Mouse (Mus musculus) hindbrain, embryonic 13.5 days (tissue): ENCODE results near the gene Alcam. TPM values are rescaled to one million over a fixed set of nuclear protein-coding genes. Genes with fewer than 3 reads are reported as not detected.

Experiments
- ATAC-seq: fragments of 200-750 bp; cut with Nextera tagmentation; 2 replicates; pipeline ENCODE4 v1.8.0; 2017; ENCODE audit warnings: moderate TSS enrichment; ENCODE audit not compliant: low FRiP score
- H3K27ac ChIP-seq: fragments of 300-500 bp; sonication (generic); 2 replicates; pipeline ENCODE4 v1.5.1; 2015; ENCODE audit warnings: inconsistent platforms, mild to moderate bottlenecking, moderate library complexity
- H3K27me3 ChIP-seq: fragments of 300-500 bp; sonication (generic); 2 replicates; pipeline ENCODE4 v1.6.1; 2015; ENCODE audit warnings: mild to moderate bottlenecking, inconsistent platforms
- H3K36me3 ChIP-seq: fragments of 300-500 bp; sonication (generic); 2 replicates; pipeline ENCODE4 v1.6.1; 2015; ENCODE audit warnings: mild to moderate bottlenecking, inconsistent platforms
- H3K4me1 ChIP-seq: fragments of 300-500 bp; sonication (generic); replicated peaks from 2 replicates; pipeline ENCODE4 v1.6.1; 2015; ENCODE audit warnings: inconsistent platforms
- H3K4me2 ChIP-seq: fragments of 300-500 bp; sonication (generic); 2 replicates; pipeline ENCODE4 v1.6.1; 2015; ENCODE audit warnings: inconsistent platforms, mild to moderate bottlenecking, moderate library complexity
- H3K4me3 ChIP-seq: fragments of 300-500 bp; sonication (generic); 2 replicates; pipeline ENCODE4 v1.5.1; 2015; ENCODE audit warnings: mild to moderate bottlenecking, inconsistent platforms
- H3K9ac ChIP-seq: fragments of 300-500 bp; sonication (generic); 2 replicates; pipeline ENCODE4 v1.6.1; 2015; ENCODE audit warnings: mild to moderate bottlenecking, inconsistent platforms
- H3K9me3 ChIP-seq: fragments of 300-500 bp; sonication (generic); 2 replicates; pipeline ENCODE4 v1.6.1; 2016; ENCODE audit warnings: inconsistent platforms
- WGBS: fragments of 180-500 bp; shearing (Covaris S2); methylation state at CpG from one replicate; pipeline ENCODE4 v1.1.7; 2015; 5-methylcytosine and 5-hydroxymethylcytosine counted together
- polyA plus RNA-seq: library from polyadenylated mRNA; unstranded; fragments of >200 nt; fragmentation: Nextera tagmentation; extraction: Ambion mirVana; gene quantifications from 2 replicates; pipeline ENCODE4 v1.2.1, GENCODE M21; 2015

The Alcam gene
- polyA plus RNA-seq: 18.6 and 23.0 TPM in 2 replicates

GRCm38 (mm10) chr16:52453971-52454514 lies at the start of gene Alcam:
Gene Alcam (minus strand): TSS chr16:52454074.
- WGBS: 2% methylated on average over 14 of the region's 14 CpGs
- no peak for ATAC-seq
- H3K27me3 ChIP-seq: peaks cover 6% of the 10 kb centered on the region; the same call in 1 of the 2 replicates
- peak within 1 kb of the TSS; percentile 59 for H3K4me3 ChIP-seq
- peak within 1 kb of the TSS; percentile 84 for H3K4me2 ChIP-seq
- peaks cover 38% of the 10 kb centered on the region for H3K4me1 ChIP-seq
- peak within 1 kb of the TSS; percentile 64 for H3K27ac ChIP-seq
- no peaks in the 10 kb centered on the region for H3K36me3 ChIP-seq
- peak within 1 kb of the TSS; percentile 77 for H3K9ac ChIP-seq
- no peaks in the 10 kb centered on the region for H3K9me3 ChIP-seq

- no peak overlapping the region for H3K4me2 ChIP-seq
- no peak overlapping the region for H3K27ac ChIP-seq
- no peaks in the 10 kb centered on the region for H3K36me3 ChIP-seq
- H3K4me1 ChIP-seq: no peaks in the 10 kb centered on the region
- no peak overlapping the region for H3K4me3 ChIP-seq
- no peak for ATAC-seq
- no peaks in the 10 kb centered on the region for H3K27me3 ChIP-seq
- H3K9me3 ChIP-seq: no peaks in the 10 kb centered on the region
- WGBS: 78% methylated on average over 4 of the region's 4 CpGs
- no peak overlapping the region for H3K9ac ChIP-seq
These were observed 45.0 kb upstream of the Alcam start for GRCm38 (mm10) chr16:52498757-52499335.

GRCm38 (mm10) chr16:52490542-52490941 lies 36.7 kb upstream of the Alcam start:
- no peaks in the 10 kb centered on the region for H3K36me3 ChIP-seq
- H3K9ac ChIP-seq: no peak overlapping the region
- no peak overlapping the region for H3K27ac ChIP-seq
- H3K4me3 ChIP-seq: no peak overlapping the region
- 86% methylated on average over 1 of the region's 1 CpGs for WGBS
- no peaks in the 10 kb centered on the region for H3K9me3 ChIP-seq
- H3K4me1 ChIP-seq: no peaks in the 10 kb centered on the region
- no peaks in the 10 kb centered on the region for H3K27me3 ChIP-seq
- no peak overlapping the region for H3K4me2 ChIP-seq
- ATAC-seq: no peak

- H3K4me1 ChIP-seq: no peaks in the 10 kb centered on the region
- H3K27ac ChIP-seq: no peak overlapping the region
- WGBS: 88% methylated on average over 4 of the region's 4 CpGs
- no peaks in the 10 kb centered on the region for H3K36me3 ChIP-seq
- no peaks in the 10 kb centered on the region for H3K27me3 ChIP-seq
- no peak overlapping the region for H3K4me3 ChIP-seq
- no peak for ATAC-seq
- H3K4me2 ChIP-seq: no peak overlapping the region
- H3K9me3 ChIP-seq: no peaks in the 10 kb centered on the region
- no peak overlapping the region for H3K9ac ChIP-seq
These were observed 20.4 kb upstream of the Alcam start for GRCm38 (mm10) chr16:52474235-52474634.

GRCm38 (mm10) chr16:52473089-52473488 lies 19.2 kb upstream of the Alcam start:
- H3K4me3 ChIP-seq: no peak overlapping the region
- no peak overlapping the region for H3K9ac ChIP-seq
- ATAC-seq: no peak
- no peak overlapping the region for H3K27ac ChIP-seq
- H3K36me3 ChIP-seq: no peaks in the 10 kb centered on the region
- no peak overlapping the region for H3K4me2 ChIP-seq
- H3K4me1 ChIP-seq: no peaks in the 10 kb centered on the region
- no peaks in the 10 kb centered on the region for H3K27me3 ChIP-seq
- no peaks in the 10 kb centered on the region for H3K9me3 ChIP-seq
- 98% methylated on average over 2 of the region's 2 CpGs for WGBS

GRCm38 (mm10) chr16:52472635-52473034 lies 18.8 kb upstream of the Alcam start:
- ATAC-seq: no peak
- 94% methylated on average over 3 of the region's 3 CpGs for WGBS
- Histone ChIP-seq H3K9me3 (no peaks in the 10 kb centered on the region), H3K27me3 (no peaks in the 10 kb centered on the region), H3K4me1 (no peaks in the 10 kb centered on the region), H3K9ac (no peak overlapping the region), H3K27ac (no peak overlapping the region), H3K4me2 (no peak overlapping the region), H3K36me3 (no peaks in the 10 kb centered on the region), H3K4me3 (no peak overlapping the region)

GRCm38 (mm10) chr16:52472059-52472458 lies 18.2 kb upstream of the Alcam start:
- no peaks in the 10 kb centered on the region for H3K4me1 ChIP-seq
- no peak overlapping the region for H3K4me2 ChIP-seq
- no peaks in the 10 kb centered on the region for H3K9me3 ChIP-seq
- no peaks in the 10 kb centered on the region for H3K36me3 ChIP-seq
- H3K27ac ChIP-seq: no peak overlapping the region
- no peak for ATAC-seq
- no peak overlapping the region for H3K9ac ChIP-seq
- no peaks in the 10 kb centered on the region for H3K27me3 ChIP-seq
- no peak overlapping the region for H3K4me3 ChIP-seq

GRCm38 (mm10) chr16:52470881-52471280 lies 17.0 kb upstream of the Alcam start:
- H3K36me3 ChIP-seq: no peaks in the 10 kb centered on the region
- no peaks in the 10 kb centered on the region for H3K4me1 ChIP-seq
- no peak for ATAC-seq
- WGBS: 87% methylated on average over 2 of the region's 2 CpGs
- H3K4me3 ChIP-seq: no peak overlapping the region
- H3K9ac ChIP-seq: no peak overlapping the region
- H3K4me2 ChIP-seq: no peak overlapping the region
- no peak overlapping the region for H3K27ac ChIP-seq
- H3K27me3 ChIP-seq: no peaks in the 10 kb centered on the region
- no peaks in the 10 kb centered on the region for H3K9me3 ChIP-seq

GRCm38 (mm10) chr16:52470226-52470625 lies 16.4 kb upstream of the Alcam start:
- H3K4me2 ChIP-seq: no peak overlapping the region
- no peaks in the 10 kb centered on the region for H3K9me3 ChIP-seq
- no peak overlapping the region for H3K9ac ChIP-seq
- no peaks in the 10 kb centered on the region for H3K27me3 ChIP-seq
- H3K4me1 ChIP-seq: no peaks in the 10 kb centered on the region
- no peak overlapping the region for H3K4me3 ChIP-seq
- no peak for ATAC-seq
- H3K36me3 ChIP-seq: no peaks in the 10 kb centered on the region
- WGBS: 82% methylated on average over 3 of the region's 3 CpGs
- no peak overlapping the region for H3K27ac ChIP-seq

GRCm38 (mm10) chr16:52468426-52468825 lies 14.6 kb upstream of the Alcam start:
- no peak for ATAC-seq
- H3K4me2 ChIP-seq: no peak overlapping the region
- no peak overlapping the region for H3K4me3 ChIP-seq
- no peak overlapping the region for H3K9ac ChIP-seq
- no peaks in the 10 kb centered on the region for H3K36me3 ChIP-seq
- no peak overlapping the region for H3K27ac ChIP-seq
- no peaks in the 10 kb centered on the region for H3K9me3 ChIP-seq
- no peaks in the 10 kb centered on the region for H3K27me3 ChIP-seq
- no peaks in the 10 kb centered on the region for H3K4me1 ChIP-seq

- no peak for ATAC-seq
- Histone ChIP-seq H3K36me3 (no peaks in the 10 kb centered on the region), H3K27me3 (no peaks in the 10 kb centered on the region), H3K4me1 (no peaks in the 10 kb centered on the region), H3K27ac (no peak overlapping the region), H3K4me2 (no peak overlapping the region), H3K9ac (no peak overlapping the region), H3K9me3 (no peaks in the 10 kb centered on the region), H3K4me3 (no peak overlapping the region)
- 78% methylated on average over 6 of the region's 6 CpGs for WGBS
These were observed 12.9 kb upstream of the Alcam start for GRCm38 (mm10) chr16:52466770-52467169.

GRCm38 (mm10) chr16:52464597-52464996 lies 10.7 kb upstream of the Alcam start:
- Histone ChIP-seq H3K4me1 (no peaks in the 10 kb centered on the region), H3K36me3 (no peaks in the 10 kb centered on the region), H3K27me3 (no peaks in the 10 kb centered on the region), H3K9me3 (no peaks in the 10 kb centered on the region), H3K4me2 (no peak overlapping the region), H3K9ac (no peak overlapping the region), H3K4me3 (no peak overlapping the region), H3K27ac (no peak overlapping the region)
- WGBS: 75% methylated on average over 1 of the region's 1 CpGs
- no peak for ATAC-seq
